Mouse (Mus musculus) testis, postnatal 14 days (tissue): ENCODE measurements around the gene Amn.
A peak's percentile ranks its signal among the peaks of the same experiment; 100 is the strongest.

ENCODE experiments used
- DNase-seq: peaks from one replicate; pipeline ENCODE4 v3.0.0; 2021; ENCODE audit warnings: low spot score

Amn gene

GRCm38 (mm10) chr12:111267673-111268325 is 3.1 kb upstream of the Amn start:
- DNase-seq = no peak

- no peak for DNase-seq
Observed at GRCm38 (mm10) chr12:111271406-111271805, 511 bp downstream of the Amn start.

- DNase-seq = no peak
Observed at GRCm38 (mm10) chr12:111271966-111272365, 1.1 kb downstream of the Amn start.

GRCm38 (mm10) chr12:111272420-111272819 is 1.5 kb downstream of the Amn start:
- peak; percentile 75 for DNase-seq

GRCm38 (mm10) chr12:111274006-111274405 is 3.1 kb downstream of the Amn start:
- DNase-seq = no peak

- DNase-seq = no peak
Observed at GRCm38 (mm10) chr12:111274447-111275149, 3.7 kb downstream of the Amn start.

GRCm38 (mm10) chr12:111275150-111275841 is 4.4 kb downstream of the Amn start:
- DNase-seq = no peak

- DNase-seq = no peak
Observed at GRCm38 (mm10) chr12:111276371-111276770, 5.5 kb downstream of the Amn start.

GRCm38 (mm10) chr12:111283573-111283972 is 12.7 kb downstream of the Amn start:
- DNase-seq = no peak

GRCm38 (mm10) chr12:111284532-111284931 is 13.6 kb downstream of the Amn start:
- no peak for DNase-seq

GRCm38 (mm10) chr12:111293025-111293424 is 22.1 kb downstream of the Amn start:
- DNase-seq = no peak

GRCm38 (mm10) chr12:111301322-111302017 is 30.6 kb downstream of the Amn start:
- no peak for DNase-seq

- no peak for DNase-seq
Observed at GRCm38 (mm10) chr12:111302018-111302345, 31.1 kb downstream of the Amn start.

- no peak for DNase-seq
Observed at GRCm38 (mm10) chr12:111303702-111304337, 32.9 kb downstream of the Amn start.

GRCm38 (mm10) chr12:111306821-111307220 is 35.9 kb downstream of the Amn start:
- DNase-seq = no peak

- no peak for DNase-seq
Observed at GRCm38 (mm10) chr12:111309256-111309655, 38.4 kb downstream of the Amn start.

- no peak for DNase-seq
Observed at GRCm38 (mm10) chr12:111309931-111310330, 39.0 kb downstream of the Amn start.

GRCm38 (mm10) chr12:111311775-111312174 is 40.9 kb downstream of the Amn start:
- no peak for DNase-seq

GRCm38 (mm10) chr12:111314273-111314672 is 43.4 kb downstream of the Amn start:
- DNase-seq = no peak

GRCm38 (mm10) chr12:111317694-111318093 is 46.8 kb downstream of the Amn start:
- no peak for DNase-seq

GRCm38 (mm10) chr12:111320549-111320948 is 49.7 kb downstream of the Amn start:
- DNase-seq = no peak

GRCm38 (mm10) chr12:111321832-111322231 is 50.9 kb downstream of the Amn start:
- no peak for DNase-seq
